Mouse (Mus musculus): ENCODE measurements around the gene Acsbg2. TPM values are rescaled to one million over a fixed set of nuclear protein-coding genes. Genes with fewer than 3 reads are reported as not detected.

The Acsbg2 gene
- polyA plus RNA-seq, 1 experiment from 2014 or later, result not detected

GRCm38 (mm10) chr17:56802065-56802464 is 72.2 kb downstream of the Acsbg2 start:
- Histone ChIP-seq H3K4me1 (ENCODE audit: control insufficient read depth, insufficient read depth, low read length) (no peaks in the 10 kb centered on the region), H3K27me3 (ENCODE audit: control insufficient read depth, insufficient read depth, low read length) (no peaks in the 10 kb centered on the region), H3K4me2 (ENCODE audit: low read depth, low read length) (no peak overlapping the region), H3K9me3 (ENCODE audit: control insufficient read depth, low read length) (no peaks in the 10 kb centered on the region), H3K27ac (ENCODE audit: low read depth, low read length) (no peak overlapping the region), H3K9ac (replicated peaks; ENCODE audit: low read depth, low read length) (no peak overlapping the region), H3K4me3 (ENCODE audit: low read depth, low read length) (no peak overlapping the region), H3K36me3 (ENCODE audit: control insufficient read depth, insufficient read depth, low read length) (no peaks in the 10 kb centered on the region)
- no peak for ATAC-seq (ENCODE audit: low read depth)
- 80% methylated on average over 8 of the region's 8 CpGs for WGBS

GRCm38 (mm10) chr17:56799276-56799675 is 75.0 kb downstream of the Acsbg2 start:
- no peaks in the 10 kb centered on the region for H3K4me1 ChIP-seq (ENCODE audit: control insufficient read depth, insufficient read depth, low read length)
- H3K9me3 ChIP-seq (ENCODE audit: control insufficient read depth, low read length), result no peaks in the 10 kb centered on the region
- ATAC-seq (ENCODE audit: low read depth), result no peak
- no peak overlapping the region for H3K4me3 ChIP-seq (ENCODE audit: low read depth, low read length)
- no peaks in the 10 kb centered on the region for H3K27me3 ChIP-seq (ENCODE audit: control insufficient read depth, insufficient read depth, low read length)
- H3K27ac ChIP-seq (ENCODE audit: low read depth, low read length), result no peak overlapping the region
- no peak overlapping the region for H3K9ac ChIP-seq (replicated peaks; ENCODE audit: low read depth, low read length)
- no peak overlapping the region for H3K4me2 ChIP-seq (ENCODE audit: low read depth, low read length)
- 84% methylated on average over 3 of the region's 3 CpGs for WGBS
- H3K36me3 ChIP-seq (ENCODE audit: control insufficient read depth, insufficient read depth, low read length), result no peaks in the 10 kb centered on the region

DNA sequence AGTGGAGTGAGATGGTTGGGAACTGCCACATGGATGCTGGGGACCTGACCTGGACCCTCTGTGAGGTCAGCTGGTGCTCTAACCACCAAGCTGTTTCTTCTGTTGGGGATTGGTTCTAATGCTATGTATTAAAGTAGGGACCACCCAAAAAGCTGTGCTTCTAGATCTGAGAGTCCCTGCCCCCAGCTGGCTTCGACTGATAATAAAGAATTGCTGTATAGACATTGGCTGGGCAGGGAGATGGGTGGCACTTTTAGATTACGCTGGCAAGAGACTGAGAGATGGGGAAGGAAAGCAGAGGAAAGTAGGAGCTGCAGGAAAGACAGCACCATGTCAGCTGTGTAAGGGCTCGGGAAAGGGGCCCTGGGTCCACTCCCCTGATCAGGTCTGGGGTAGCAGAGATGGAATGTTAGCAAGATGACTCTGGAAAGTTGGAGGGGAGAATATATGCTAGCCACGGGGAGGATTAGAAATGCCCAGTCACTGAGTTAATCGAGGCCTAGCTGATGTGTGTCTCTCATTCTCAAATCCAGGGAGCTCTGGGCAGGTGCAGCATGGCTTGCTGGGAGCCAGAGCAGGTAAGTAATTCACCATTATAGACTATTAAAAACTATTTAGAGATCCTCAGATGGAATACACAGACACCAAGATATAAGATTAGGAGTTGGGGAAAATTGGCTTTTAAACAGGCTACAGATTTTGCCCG is 80.5 kb downstream of the Acsbg2 start:
- 66% methylated on average over 6 of the region's 6 CpGs for WGBS
- no peak overlapping the region for H3K9ac ChIP-seq (replicated peaks; ENCODE audit: low read depth, low read length)
- no peak overlapping the region for H3K4me3 ChIP-seq (ENCODE audit: low read depth, low read length)
- no peak overlapping the region for H3K27ac ChIP-seq (ENCODE audit: low read depth, low read length)
- H3K4me1 ChIP-seq (ENCODE audit: control insufficient read depth, insufficient read depth, low read length), result no peaks in the 10 kb centered on the region
- H3K4me2 ChIP-seq (ENCODE audit: low read depth, low read length), result no peak overlapping the region
- H3K36me3 ChIP-seq (ENCODE audit: control insufficient read depth, insufficient read depth, low read length), result no peaks in the 10 kb centered on the region
- no peak for ATAC-seq (ENCODE audit: low read depth)
- H3K9me3 ChIP-seq (ENCODE audit: control insufficient read depth, low read length), result no peaks in the 10 kb centered on the region
- no peaks in the 10 kb centered on the region for H3K27me3 ChIP-seq (ENCODE audit: control insufficient read depth, insufficient read depth, low read length)

Other genes starting within 250 kb of the Acsbg2 start
- 40.7 and 45.6 TPM in 2 replicates for gene Lonp1, start 247.6 kb downstream of the Acsbg2 start, polyA plus RNA-seq (2014; fragmentation: Nextera tagmentation; extraction: Ambion mirVana)
- 2.6 and 3.7 TPM in 2 replicates for gene Catsperd, start 246.3 kb downstream of the Acsbg2 start, polyA plus RNA-seq (2014; fragmentation: Nextera tagmentation; extraction: Ambion mirVana)
- 93.6 and 95.9 TPM in 2 replicates for gene Ranbp3, start 201.2 kb downstream of the Acsbg2 start, polyA plus RNA-seq (2014; fragmentation: Nextera tagmentation; extraction: Ambion mirVana)
- gene Ndufa11, start 156.7 kb downstream of the Acsbg2 start, polyA plus RNA-seq (2014; fragmentation: Nextera tagmentation; extraction: Ambion mirVana), result 570 and 693 TPM in 2 replicates
- 16.9 and 19.4 TPM in 2 replicates for gene Vmac, start 156.4 kb downstream of the Acsbg2 start, polyA plus RNA-seq (2014; fragmentation: Nextera tagmentation; extraction: Ambion mirVana)
- gene Nrtn, start 116.9 kb downstream of the Acsbg2 start, polyA plus RNA-seq (2014; fragmentation: Nextera tagmentation; extraction: Ambion mirVana), result 1.9 and 2.9 TPM in 2 replicates
- gene Dus3l, start 109.7 kb downstream of the Acsbg2 start, polyA plus RNA-seq (2014; fragmentation: Nextera tagmentation; extraction: Ambion mirVana), result 79.0 and 81.0 TPM in 2 replicates
- gene Prr22, start 104.2 kb downstream of the Acsbg2 start, polyA plus RNA-seq (2014; fragmentation: Nextera tagmentation; extraction: Ambion mirVana), result 0.53 and 0.70 TPM in 2 replicates
- 3.6 and 4.6 TPM in 2 replicates for gene Rfx2, start 43.4 kb downstream of the Acsbg2 start, polyA plus RNA-seq (2014; fragmentation: Nextera tagmentation; extraction: Ambion mirVana)
- 0.50 and 0.56 TPM in 2 replicates for gene 1700061G19Rik, start 1.0 kb upstream of the Acsbg2 start, polyA plus RNA-seq (2014; fragmentation: Nextera tagmentation; extraction: Ambion mirVana)
- gene Mllt1, start 61.0 kb upstream of the Acsbg2 start, polyA plus RNA-seq (2014; fragmentation: Nextera tagmentation; extraction: Ambion mirVana), result 38.5 and 44.7 TPM in 2 replicates
- not detected in 2 replicates for gene Acer1, start 107.7 kb upstream of the Acsbg2 start, polyA plus RNA-seq (2014; fragmentation: Nextera tagmentation; extraction: Ambion mirVana)
- 167 and 195 TPM in 2 replicates for gene Clpp, start 115.9 kb upstream of the Acsbg2 start, polyA plus RNA-seq (2014; fragmentation: Nextera tagmentation; extraction: Ambion mirVana)
- 48.6 and 60.2 TPM in 2 replicates for gene Alkbh7, start 122.9 kb upstream of the Acsbg2 start, polyA plus RNA-seq (2014; fragmentation: Nextera tagmentation; extraction: Ambion mirVana)
- gene Pspn, start 125.6 kb upstream of the Acsbg2 start, polyA plus RNA-seq (2014; fragmentation: Nextera tagmentation; extraction: Ambion mirVana), result not detected in 2 replicates
- gene Gtf2f1, start 136.8 kb upstream of the Acsbg2 start, polyA plus RNA-seq (2014; fragmentation: Nextera tagmentation; extraction: Ambion mirVana), result 65.7 and 69.6 TPM in 2 replicates
- 0.37 and 0.63 TPM in 2 replicates for gene Gm17949, start 137.0 kb upstream of the Acsbg2 start, polyA plus RNA-seq (2014; fragmentation: Nextera tagmentation; extraction: Ambion mirVana)
- 32.1 and 36.8 TPM in 2 replicates for gene Khsrp, start 157.1 kb upstream of the Acsbg2 start, polyA plus RNA-seq (2014; fragmentation: Nextera tagmentation; extraction: Ambion mirVana)
- gene Slc25a41, start 167.2 kb upstream of the Acsbg2 start, polyA plus RNA-seq (2014; fragmentation: Nextera tagmentation; extraction: Ambion mirVana), result not detected in 2 replicates
- 1.1 and 1.2 TPM in 2 replicates for gene Crb3, start 184.7 kb upstream of the Acsbg2 start, polyA plus RNA-seq (2014; fragmentation: Nextera tagmentation; extraction: Ambion mirVana)
- 37.2 and 48.9 TPM in 2 replicates for gene Slc25a23, start 185.4 kb upstream of the Acsbg2 start, polyA plus RNA-seq (2014; fragmentation: Nextera tagmentation; extraction: Ambion mirVana)
- 3.2 and 4.3 TPM in 2 replicates for gene Dennd1c, start 204.1 kb upstream of the Acsbg2 start, polyA plus RNA-seq (2014; fragmentation: Nextera tagmentation; extraction: Ambion mirVana)
- gene Tubb4a, start 213.3 kb upstream of the Acsbg2 start, polyA plus RNA-seq (2014; fragmentation: Nextera tagmentation; extraction: Ambion mirVana), result 347 and 373 TPM in 2 replicates
- gene Tnfsf9, start 230.9 kb upstream of the Acsbg2 start, polyA plus RNA-seq (2014; fragmentation: Nextera tagmentation; extraction: Ambion mirVana), result 4.8 and 8.4 TPM in 2 replicates

Measured in neural tube, embryonic 14.5 days (tissue).